Mouse (Mus musculus) MEL-GATA-1-ER (cell line): Measurements from ENCODE around the gene Snrpe.

Source experiments
- DNase-seq: peaks from one replicate; pipeline ENCODE4 v3.0.0-alpha.2; 2012; ENCODE audit warnings: low read depth; ENCODE audit errors: extremely low read depth

The Snrpe gene

GRCm38 (mm10) chr1:133609771-133610502, at the start of gene Snrpe:
Gene Snrpe (minus strand): TSS chr1:133610291.
- DNase-seq: peak; percentile 92

- no peak for DNase-seq
Observed at GRCm38 (mm10) chr1:133658878-133659277, 48.8 kb upstream of the Snrpe start.

GRCm38 (mm10) chr1:133656811-133657210, 46.7 kb upstream of the Snrpe start:
- no peak for DNase-seq

GRCm38 (mm10) chr1:133653033-133653432, 42.9 kb upstream of the Snrpe start:
- no peak for DNase-seq

- DNase-seq: no peak
Observed at GRCm38 (mm10) chr1:133650288-133651055, 40.4 kb upstream of the Snrpe start.

DNA sequence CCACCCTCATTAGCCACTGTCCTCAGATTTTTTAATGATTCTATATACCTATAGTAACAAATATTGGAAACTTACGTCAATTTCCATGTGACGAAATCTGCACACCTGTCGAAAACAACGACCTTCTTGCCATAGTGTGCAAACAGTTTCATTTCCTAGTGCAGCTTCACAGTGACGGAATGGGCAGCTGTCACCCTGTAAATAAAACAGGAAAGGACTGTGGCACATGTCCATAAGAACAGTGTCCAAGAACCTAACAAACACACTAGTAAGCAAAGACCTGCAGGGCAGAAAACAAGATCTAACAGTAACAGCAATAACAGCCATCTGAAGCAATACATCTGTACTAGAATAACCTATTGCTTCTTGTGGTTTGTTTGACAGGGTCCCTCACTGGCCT, 35.6 kb upstream of the Snrpe start:
- DNase-seq: no peak

DNA sequence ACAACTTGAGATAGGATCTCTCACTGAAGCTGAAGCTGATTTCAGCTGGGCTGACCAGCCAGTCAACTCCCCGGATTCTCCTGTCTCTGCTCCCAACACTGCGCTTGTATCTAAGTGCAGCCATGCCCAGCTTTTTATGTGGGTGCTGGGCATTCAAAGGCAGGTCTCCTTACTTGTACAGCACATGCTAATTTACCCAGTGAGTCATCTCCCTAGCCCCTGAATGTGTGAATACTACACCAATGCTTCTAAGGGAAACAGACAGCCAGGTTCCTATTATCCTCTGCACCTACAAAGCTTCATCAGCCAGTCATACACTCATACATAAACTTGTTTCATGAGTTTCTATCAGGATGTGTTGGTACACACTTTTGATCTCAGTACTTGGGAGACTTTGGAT, 31.1 kb upstream of the Snrpe start:
- no peak for DNase-seq

DNA sequence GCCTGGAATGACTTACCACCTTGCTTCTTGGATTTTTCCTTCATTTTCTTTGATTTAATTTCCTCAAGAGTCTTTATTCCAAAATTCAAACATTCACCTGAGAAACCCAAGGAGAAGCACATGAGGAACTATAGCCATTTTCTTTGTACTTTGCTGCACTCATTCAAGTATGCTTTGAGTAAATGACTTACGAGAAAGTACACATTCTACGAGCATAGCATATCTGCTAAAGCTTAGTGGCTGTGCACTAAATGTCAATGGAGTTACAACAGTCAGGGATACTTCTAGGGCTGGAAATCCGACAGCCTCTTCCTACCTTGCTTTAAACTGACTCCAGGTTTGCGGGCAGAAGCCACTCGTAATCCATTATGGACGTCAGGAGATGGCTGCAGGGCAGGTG, 28.4 kb upstream of the Snrpe start:
- no peak for DNase-seq

DNA sequence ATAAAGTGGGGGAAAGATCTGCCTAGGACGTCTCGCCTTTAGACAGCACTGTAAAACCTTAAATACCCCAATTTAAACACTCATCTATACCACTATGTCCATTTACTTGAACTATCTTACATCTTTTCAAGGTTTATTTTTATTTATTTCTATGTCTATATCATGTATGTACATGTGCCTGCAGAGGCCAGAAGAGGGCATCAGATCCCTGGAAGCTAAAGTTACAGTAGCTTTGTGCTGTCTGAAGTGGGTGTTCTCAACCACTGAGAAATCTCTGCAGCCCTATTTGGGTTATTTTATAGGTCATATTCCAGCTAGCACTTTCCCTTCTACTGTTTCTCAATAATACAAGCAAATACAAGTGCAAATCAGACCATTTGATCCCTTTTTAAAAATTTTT, 22.1 kb upstream of the Snrpe start:
- no peak for DNase-seq

- no peak for DNase-seq
Observed at GRCm38 (mm10) chr1:133625052-133625451, 15.0 kb upstream of the Snrpe start.

DNA sequence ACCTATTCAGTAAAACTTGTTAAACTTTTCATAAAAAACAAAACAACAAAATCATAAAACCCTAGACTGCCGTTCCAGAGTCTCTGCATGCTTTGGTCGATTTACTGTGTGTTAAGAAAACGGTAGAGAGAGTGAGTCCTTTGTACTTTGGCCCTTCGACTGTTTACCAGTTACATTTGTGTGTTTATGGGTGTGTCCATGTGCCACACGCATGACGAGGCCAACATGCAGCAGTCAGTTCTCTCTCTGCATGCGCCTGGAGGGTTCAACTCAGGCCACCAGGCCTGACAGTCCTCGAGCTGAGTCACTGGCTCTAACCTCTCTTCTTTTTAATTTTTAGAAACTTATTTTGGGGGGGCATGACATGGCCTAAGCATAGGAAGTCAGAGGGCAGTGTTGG, 8.2 kb upstream of the Snrpe start:
- no peak for DNase-seq

DNA sequence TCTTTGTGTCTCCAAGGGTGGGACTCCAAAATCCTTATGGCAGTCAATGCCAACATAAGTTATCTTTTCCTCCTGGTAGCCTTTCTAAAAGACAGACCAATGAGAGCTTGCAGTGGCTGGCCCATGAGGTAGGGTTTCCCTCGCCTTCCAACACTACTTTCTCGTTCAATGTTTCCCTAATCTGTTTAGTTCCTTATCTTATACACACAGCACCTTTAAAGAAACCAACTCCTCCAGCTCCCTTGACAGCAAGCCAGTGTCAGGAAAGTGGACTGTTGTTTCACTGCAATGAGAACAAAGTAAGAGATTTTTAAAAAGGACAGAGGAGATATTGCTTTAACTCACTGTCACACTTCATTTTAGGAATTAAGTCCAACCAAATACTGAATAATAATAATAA, 7.8 kb upstream of the Snrpe start:
- peak; percentile 54 for DNase-seq

DNA sequence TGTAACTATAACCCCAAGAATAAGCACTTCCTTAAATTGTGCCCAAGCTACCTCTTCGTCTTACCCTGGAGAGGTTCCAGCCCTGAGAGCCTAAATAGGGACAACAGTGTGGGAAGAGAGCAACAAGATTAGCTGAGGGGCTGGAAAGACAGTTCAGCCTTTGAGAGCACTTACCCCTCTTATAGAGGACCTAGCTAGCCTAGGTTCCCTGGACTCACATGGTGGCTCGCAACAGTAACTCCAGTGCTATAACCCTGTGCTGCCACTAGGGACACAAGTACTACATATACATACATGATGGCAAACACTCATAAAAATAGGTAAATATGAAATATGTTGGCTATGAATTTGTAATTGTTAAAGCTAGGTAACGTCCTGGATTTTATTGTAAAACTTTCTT, 3.7 kb upstream of the Snrpe start:
- DNase-seq: peak; percentile 64

DNA sequence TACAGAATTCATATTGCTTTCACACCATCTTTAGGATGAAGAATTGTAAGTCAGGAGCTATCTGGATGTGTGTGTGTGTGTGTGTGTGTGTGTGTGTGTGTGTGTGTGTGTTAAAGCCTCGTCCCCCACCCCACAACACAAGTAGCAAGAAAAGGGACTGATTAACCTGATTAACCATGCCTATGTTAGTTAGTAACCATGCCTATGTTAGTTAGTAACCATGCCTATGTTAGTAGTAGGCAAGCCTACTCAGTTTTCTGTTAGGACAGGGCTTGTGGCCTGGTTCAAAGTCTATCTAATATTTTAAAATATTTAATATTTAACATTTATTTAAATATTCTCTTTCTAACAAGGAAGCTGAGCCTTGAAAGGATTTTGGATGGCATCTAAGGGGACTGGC, 1.3 kb upstream of the Snrpe start:
- no peak for DNase-seq

GRCm38 (mm10) chr1:133610601-133611000, 510 bp upstream of the Snrpe start:
- DNase-seq: no peak

- DNase-seq: no peak
Observed at GRCm38 (mm10) chr1:133603174-133603573, 6.9 kb downstream of the Snrpe start.

DNA sequence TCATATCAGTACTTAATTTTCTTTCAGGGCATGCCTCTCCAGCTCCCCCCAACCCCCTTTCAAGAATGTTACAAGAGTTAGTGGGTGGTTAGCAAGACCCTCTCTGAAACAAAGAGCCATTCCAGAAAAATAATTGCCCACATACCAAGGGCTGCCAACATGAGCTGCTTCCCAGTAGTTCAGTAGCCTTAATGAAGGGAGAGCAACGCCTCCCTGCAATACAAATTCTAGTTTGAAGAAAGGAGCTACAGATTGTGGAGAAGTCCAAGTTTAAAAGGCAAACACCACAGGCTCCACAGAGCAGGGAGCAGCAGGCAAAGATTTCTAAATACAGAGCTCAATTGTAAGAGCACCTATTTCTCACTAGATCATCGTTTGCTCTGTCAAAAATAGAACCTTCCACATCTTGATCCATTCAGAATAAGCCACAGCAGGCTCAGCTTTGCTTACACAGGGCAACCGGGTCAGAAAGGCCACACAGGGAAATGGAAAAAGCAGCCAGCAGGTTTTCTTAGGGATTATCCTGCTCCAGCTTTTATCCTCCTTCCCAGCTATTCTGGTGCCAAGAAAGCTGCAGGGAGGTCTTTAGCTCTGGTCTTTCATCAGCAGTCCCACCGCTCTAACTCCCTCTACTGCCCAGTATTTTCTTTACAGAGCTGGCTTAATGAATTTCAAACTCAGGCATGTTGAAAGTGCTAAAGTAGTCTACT, 13.6 kb downstream of the Snrpe start:
- no peak for DNase-seq

DNA sequence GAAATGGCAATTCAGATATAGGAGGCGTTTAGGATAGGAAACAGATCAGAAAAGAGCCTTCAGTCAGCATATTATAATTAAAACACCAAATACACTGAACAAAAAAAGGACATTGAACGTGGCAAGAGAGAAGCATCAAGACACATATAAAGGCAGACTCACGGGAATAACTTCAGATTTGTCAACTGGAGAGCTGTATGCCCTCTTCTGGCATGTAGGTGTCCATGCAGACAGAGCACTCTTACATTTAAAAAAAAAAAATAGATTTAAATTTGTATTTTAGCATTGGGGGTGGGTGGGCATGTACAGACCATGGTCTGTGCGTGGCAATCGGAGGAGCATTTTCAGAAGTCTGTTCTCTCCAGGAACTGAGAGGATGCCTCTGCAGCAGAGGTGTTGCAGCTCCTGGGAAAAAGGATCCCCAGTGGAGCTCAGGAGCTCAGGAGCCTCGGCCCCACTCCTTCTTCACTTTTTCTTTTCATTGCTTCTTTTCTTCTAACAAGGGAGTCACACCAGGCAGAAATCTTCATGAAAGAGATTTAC, 24.0 kb downstream of the Snrpe start:
- no peak for DNase-seq

DNA sequence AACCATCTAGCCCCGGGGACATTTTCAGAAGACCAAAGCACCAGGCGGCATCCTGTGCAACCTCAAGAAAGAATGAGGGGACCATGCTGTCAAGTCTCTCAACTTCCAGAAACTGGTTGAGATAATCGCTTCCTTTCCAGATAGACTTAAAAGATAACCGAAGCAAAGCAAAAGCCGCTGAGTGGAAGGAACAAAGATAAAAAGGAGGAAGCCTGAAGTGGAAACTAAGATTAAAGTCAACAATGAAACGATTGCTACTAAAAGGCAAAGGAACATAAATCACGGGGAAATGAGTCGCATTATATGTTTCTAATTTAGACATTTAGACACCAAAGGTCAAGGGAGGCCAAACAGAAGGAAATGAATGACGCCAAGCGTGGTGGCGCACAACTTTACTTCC, 38.8 kb downstream of the Snrpe start:
- no peak for DNase-seq
